Mouse (Mus musculus) forebrain, embryonic 12.5 days (tissue): ENCODE results near the gene Unc5cl. TPM values are rescaled to one million over a fixed set of nuclear protein-coding genes. Genes with fewer than 3 reads are reported as not detected.
A peak's percentile ranks its signal among the peaks of the same experiment; 100 is the strongest.

Source experiments
- ATAC-seq: fragments of 200-750 bp; cut with Nextera tagmentation; 2 replicates; pipeline ENCODE4 v1.8.0; 2017; ENCODE audit warnings: moderate TSS enrichment; ENCODE audit not compliant: low FRiP score
- H3K27ac ChIP-seq: fragments of 300-500 bp; sonication (generic); 2 replicates; pipeline ENCODE4 v1.5.1; 2016; ENCODE audit warnings: mild to moderate bottlenecking
- H3K27me3 ChIP-seq: fragments of 300-500 bp; sonication (generic); 2 replicates; pipeline ENCODE4 v1.6.1; 2016; ENCODE audit warnings: mild to moderate bottlenecking
- H3K36me3 ChIP-seq: fragments of 300-500 bp; sonication (generic); replicated peaks from 2 replicates; pipeline ENCODE4 v1.6.1; 2016; ENCODE audit warnings: mild to moderate bottlenecking
- H3K4me1 ChIP-seq: fragments of 300-500 bp; sonication (generic); 2 replicates; pipeline ENCODE4 v1.6.1; 2016
- H3K4me2 ChIP-seq: fragments of 300-500 bp; sonication (generic); 2 replicates; pipeline ENCODE4 v1.6.1; 2016; ENCODE audit warnings: mild to moderate bottlenecking, moderate library complexity
- H3K4me3 ChIP-seq: fragments of 300-500 bp; sonication (generic); replicated peaks from 2 replicates; pipeline ENCODE4 v1.5.1; 2016; ENCODE audit warnings: mild to moderate bottlenecking
- H3K9ac ChIP-seq: fragments of 300-500 bp; sonication (generic); 2 replicates; pipeline ENCODE4 v1.6.1; 2016; ENCODE audit warnings: mild to moderate bottlenecking
- H3K9me3 ChIP-seq: fragments of 300-500 bp; sonication (generic); 2 replicates; pipeline ENCODE4 v1.6.1; 2016
- WGBS: fragments of 180-500 bp; shearing (Covaris S2); methylation state at CpG from one replicate; pipeline ENCODE4 v1.1.7; 2016; 5-methylcytosine and 5-hydroxymethylcytosine counted together
- polyA plus RNA-seq: library from polyadenylated mRNA; unstranded; fragments of >200 nt; fragmentation: Nextera tagmentation; extraction: Ambion mirVana; gene quantifications from 2 replicates; pipeline ENCODE4 v1.2.1, GENCODE M21; 2016

Unc5cl gene
- polyA plus RNA-seq, 1 experiment from 2014 or later: 0.10 TPM

DNA sequence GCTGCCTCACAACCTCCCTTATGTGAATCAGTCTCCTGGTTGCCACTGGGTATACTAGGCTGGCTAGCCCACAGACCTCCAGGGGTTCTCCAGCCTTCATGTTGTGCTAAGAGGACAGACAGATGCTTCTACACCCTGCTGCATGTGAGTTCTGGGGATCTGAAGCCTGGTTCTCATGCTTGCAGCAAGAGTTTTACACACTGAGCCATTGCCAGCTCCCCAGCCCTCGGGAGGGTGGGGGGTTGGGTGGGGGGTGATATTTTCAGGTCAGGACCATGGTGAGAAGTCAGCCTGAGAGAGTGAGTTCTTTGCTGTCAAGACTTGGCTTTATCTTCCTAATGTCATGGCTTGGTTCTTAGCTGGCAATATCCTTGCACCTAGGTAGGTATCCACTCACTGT lies 35.9 kb upstream of the Unc5cl start:
- H3K4me3 ChIP-seq: no peak overlapping the region
- no peaks in the 10 kb centered on the region for H3K4me1 ChIP-seq
- no peak for ATAC-seq
- no peaks in the 10 kb centered on the region for H3K9me3 ChIP-seq
- H3K27ac ChIP-seq: no peak overlapping the region
- H3K9ac ChIP-seq: no peak overlapping the region
- peaks cover 43% of the 10 kb centered on the region for H3K36me3 ChIP-seq
- no peaks in the 10 kb centered on the region for H3K27me3 ChIP-seq
- no peak overlapping the region for H3K4me2 ChIP-seq
- WGBS: 87% methylated on average over 1 of the region's 1 CpGs

DNA sequence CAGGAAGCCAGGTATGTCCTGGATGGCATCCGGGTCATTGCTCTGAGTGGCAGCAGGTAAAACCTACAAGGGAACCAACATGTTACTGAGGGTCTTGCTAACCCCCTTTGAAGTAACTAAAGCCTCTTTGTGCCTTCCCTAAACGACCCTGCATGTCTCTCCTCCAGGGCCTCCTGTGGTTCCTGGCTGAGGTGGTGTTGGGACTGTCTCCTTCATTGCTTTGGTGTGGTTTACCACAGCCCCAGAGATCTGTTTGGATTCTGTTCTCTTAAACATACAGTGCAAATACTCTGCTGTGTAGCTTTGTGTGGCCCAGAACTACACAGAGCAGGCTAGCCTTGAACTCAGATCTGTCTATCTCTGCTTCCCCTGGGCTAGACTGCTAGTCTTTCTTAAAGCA lies 35.1 kb upstream of the Unc5cl start:
- H3K27ac ChIP-seq: no peak overlapping the region
- peaks cover 37% of the 10 kb centered on the region for H3K36me3 ChIP-seq
- no peaks in the 10 kb centered on the region for H3K9me3 ChIP-seq
- WGBS: 76% methylated on average over 2 of the region's 2 CpGs
- ATAC-seq: no peak
- no peak overlapping the region for H3K4me3 ChIP-seq
- no peak overlapping the region for H3K4me2 ChIP-seq
- no peaks in the 10 kb centered on the region for H3K4me1 ChIP-seq
- H3K27me3 ChIP-seq: no peaks in the 10 kb centered on the region
- no peak overlapping the region for H3K9ac ChIP-seq

DNA sequence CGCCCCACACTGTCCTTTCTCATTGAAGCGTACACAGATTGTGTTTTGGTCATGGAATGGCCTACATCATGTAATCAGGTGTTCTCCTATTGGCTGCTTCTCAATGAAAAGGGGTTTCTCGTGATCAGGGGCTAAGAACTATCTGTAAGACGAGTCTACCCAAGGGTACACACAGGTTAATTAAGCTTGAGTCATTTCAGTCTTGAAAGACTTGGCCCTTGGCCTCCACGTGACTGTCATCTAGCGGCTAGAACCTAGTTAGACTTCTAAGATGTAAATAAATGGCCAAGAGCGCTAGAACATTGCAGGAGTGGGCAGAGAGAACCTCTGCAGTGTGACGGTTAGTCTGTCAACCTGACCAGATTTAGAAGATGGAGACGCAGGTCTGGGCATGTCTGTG lies 30.5 kb upstream of the Unc5cl start:
- H3K4me3 ChIP-seq: no peak overlapping the region
- ATAC-seq: no peak
- 78% methylated on average over 9 of the region's 9 CpGs for WGBS
- no peak overlapping the region for H3K27ac ChIP-seq
- no peaks in the 10 kb centered on the region for H3K27me3 ChIP-seq
- H3K4me1 ChIP-seq: peaks cover 15% of the 10 kb centered on the region; the same call in 1 of the 2 replicates
- no peaks in the 10 kb centered on the region for H3K9me3 ChIP-seq
- no peaks in the 10 kb centered on the region for H3K36me3 ChIP-seq
- H3K4me2 ChIP-seq: no peak overlapping the region
- H3K9ac ChIP-seq: no peak overlapping the region

DNA sequence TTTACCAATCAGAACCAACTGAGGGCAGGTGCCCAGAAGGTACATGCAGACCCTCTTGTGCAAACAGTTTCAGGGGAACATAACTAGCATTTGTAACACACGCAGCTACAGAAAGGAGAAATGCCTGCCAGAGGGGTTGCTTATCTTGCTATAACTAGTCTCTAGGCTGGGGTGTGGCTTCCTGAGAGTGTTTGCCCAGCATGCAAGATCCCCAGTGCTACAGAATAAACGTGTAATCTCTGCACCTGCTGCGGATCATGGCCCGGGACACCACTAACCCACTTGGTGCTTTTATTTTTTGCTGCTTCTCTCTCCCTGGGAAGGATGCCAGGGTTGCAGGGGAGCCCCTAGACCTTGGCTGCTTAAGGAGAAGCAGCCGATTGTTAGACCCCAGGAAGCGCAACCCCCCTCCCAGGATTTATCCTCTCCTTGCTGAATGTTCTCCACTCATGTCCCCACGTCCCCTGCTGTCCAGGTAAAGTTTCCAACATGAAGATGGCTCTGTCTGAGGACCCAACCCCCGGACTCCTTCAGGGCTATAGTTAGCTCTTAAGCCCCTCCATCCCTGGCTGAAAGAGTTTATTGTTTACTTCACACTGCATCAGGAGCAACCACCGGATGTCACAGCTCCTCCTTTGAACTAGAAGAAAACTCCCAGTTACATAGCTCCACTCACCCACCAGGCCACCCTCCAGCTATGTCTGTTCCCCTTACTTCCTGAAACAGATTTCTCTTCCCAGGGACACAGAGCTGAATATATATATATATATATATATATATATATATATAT lies 28.7 kb upstream of the Unc5cl start:
- Histone ChIP-seq H3K9me3 (no peaks in the 10 kb centered on the region), H3K9ac (no peak overlapping the region), H3K36me3 (no peaks in the 10 kb centered on the region), H3K27me3 (no peaks in the 10 kb centered on the region), H3K4me3 (no peak overlapping the region), H3K27ac (0 out of 2 replicates have a peak overlapping the region, but pooled peaks have one; percentile 5), H3K4me1 (peaks cover 15% of the 10 kb centered on the region; the same call in 1 of the 2 replicates), H3K4me2 (no peak overlapping the region)
- ATAC-seq: no peak
- 35% methylated on average over 9 of the region's 9 CpGs for WGBS

DNA sequence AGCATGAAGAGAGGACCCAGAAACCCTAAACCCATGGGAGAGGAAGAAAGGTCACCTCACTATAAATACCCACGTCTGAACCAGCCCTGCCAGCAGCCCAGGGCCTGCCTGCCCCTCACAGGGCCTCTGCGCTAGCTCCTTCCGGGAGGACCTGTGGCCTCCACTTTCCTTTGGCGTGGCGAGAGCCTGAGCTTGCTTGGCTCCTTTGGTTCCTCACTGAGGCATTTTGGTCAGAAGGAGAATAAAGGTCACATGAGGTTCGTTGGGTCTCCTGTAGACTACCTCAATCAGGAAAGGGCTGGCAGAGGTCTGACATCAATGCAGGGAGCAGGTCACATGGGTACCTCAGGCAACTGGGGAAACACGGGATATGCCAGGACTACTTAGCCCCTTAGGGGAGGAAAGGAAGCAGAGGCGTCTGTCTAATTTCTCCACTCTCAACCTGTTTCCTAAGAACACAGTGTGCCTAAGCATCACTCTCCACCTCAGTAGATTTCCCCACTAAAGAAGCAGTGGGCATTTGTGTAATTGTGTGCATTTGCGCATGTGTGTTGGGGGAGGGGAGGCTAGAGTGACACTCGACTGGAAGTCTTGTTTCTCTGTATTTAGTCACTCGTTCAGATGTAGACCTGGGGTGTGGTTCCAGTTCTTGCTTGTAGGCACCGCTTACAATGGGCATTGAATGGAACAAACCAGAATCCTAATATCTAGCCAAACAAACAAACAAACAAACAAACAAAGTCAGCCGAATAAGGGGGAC lies 27.5 kb upstream of the Unc5cl start:
- H3K36me3 ChIP-seq: no peaks in the 10 kb centered on the region
- H3K27ac ChIP-seq: no peak overlapping the region
- no peaks in the 10 kb centered on the region for H3K27me3 ChIP-seq
- peaks cover 15% of the 10 kb centered on the region for H3K4me1 ChIP-seq
- H3K9me3 ChIP-seq: no peaks in the 10 kb centered on the region
- no peak for ATAC-seq
- no peak overlapping the region for H3K4me2 ChIP-seq
- WGBS: 77% methylated on average over 13 of the region's 13 CpGs
- no peak overlapping the region for H3K9ac ChIP-seq
- no peak overlapping the region for H3K4me3 ChIP-seq

DNA sequence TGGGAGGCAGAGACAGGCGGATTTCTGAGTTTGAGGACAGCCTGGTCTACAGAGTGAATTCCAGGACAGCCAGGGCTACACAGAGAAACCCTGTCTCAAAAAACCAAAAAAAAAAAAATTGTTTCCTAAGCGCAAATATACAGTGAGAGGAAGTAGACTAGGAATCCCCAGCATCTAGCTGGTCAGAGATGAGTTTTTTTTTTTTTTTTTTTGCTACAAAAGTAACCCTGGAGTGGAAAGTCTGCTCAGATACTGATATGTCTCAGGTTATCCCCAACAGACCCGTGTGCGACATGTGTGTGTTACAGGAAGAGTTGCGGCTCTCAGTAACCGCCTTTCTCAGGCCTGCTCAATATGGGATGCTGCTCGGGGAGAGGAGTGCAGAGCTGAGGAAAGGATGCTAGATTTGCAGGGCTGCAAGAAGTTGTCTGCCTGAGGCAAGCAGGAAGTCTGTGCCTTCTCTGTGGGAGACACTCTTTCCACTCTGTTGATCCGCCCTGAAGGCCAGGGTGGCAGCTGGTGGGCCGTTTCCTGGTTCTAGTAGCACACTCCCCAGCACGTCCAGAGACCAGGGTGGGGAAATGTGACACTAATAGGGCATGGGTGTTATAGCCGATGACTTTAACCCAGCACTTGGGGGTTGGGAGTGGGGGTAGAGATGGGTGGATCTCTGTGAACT lies 26.7 kb upstream of the Unc5cl start:
- Histone ChIP-seq H3K4me2 (no peak overlapping the region), H3K9me3 (no peaks in the 10 kb centered on the region), H3K4me3 (no peak overlapping the region), H3K9ac (no peak overlapping the region), H3K36me3 (no peaks in the 10 kb centered on the region), H3K27ac (no peak overlapping the region), H3K27me3 (no peaks in the 10 kb centered on the region), H3K4me1 (peaks cover 21% of the 10 kb centered on the region)
- 75% methylated on average over 11 of the region's 11 CpGs for WGBS
- no peak for ATAC-seq

DNA sequence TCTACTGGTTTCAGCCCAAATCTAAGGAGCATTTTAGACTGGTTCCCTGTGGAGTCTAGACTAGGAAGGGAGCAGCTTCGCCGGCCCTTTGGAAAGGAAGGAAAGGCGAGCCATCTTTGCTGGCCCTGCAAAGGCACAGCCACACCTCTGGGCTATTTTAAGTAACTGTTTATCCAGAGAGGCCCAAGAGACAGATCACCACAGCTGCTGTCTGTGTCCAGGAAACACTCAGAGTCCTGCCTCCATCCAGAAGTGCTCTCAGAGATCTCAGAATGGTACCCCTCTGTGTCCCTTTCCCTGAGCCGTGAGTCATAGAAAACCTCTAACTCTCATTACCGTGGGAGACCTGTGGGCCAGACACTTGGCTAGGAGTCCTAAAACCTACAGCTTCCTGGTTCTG lies 24.3 kb upstream of the Unc5cl start:
- no peaks in the 10 kb centered on the region for H3K36me3 ChIP-seq
- ATAC-seq: no peak
- WGBS: 73% methylated on average over 5 of the region's 5 CpGs
- H3K4me2 ChIP-seq: no peak overlapping the region
- H3K4me1 ChIP-seq: peaks cover 21% of the 10 kb centered on the region
- no peaks in the 10 kb centered on the region for H3K27me3 ChIP-seq
- H3K9me3 ChIP-seq: no peaks in the 10 kb centered on the region
- H3K9ac ChIP-seq: no peak overlapping the region
- H3K27ac ChIP-seq: no peak overlapping the region
- no peak overlapping the region for H3K4me3 ChIP-seq

DNA sequence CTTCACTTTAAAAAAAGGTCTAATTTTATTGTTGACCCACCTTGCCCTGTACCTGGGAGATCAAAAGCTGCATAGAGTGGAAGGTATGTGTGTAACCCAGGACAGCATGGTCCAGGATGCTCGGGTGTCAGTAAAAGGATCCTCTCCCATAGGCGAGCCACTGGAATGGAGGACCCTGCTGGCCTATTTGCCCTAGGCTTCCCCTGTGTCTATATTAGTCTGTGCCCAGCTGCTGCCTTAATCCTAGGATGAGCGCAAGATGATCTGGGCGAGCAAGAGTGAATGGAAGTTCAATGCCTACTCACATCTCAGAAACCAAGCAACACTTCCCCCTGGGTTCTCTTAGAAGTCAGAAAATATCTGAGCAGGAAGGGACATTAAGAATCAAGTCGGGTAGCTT lies 23.6 kb upstream of the Unc5cl start:
- H3K36me3 ChIP-seq: no peaks in the 10 kb centered on the region
- H3K9me3 ChIP-seq: no peaks in the 10 kb centered on the region
- 75% methylated on average over 5 of the region's 5 CpGs for WGBS
- ATAC-seq: no peak
- no peak overlapping the region for H3K4me3 ChIP-seq
- no peak overlapping the region for H3K27ac ChIP-seq
- no peak overlapping the region for H3K4me2 ChIP-seq
- H3K9ac ChIP-seq: no peak overlapping the region
- H3K4me1 ChIP-seq: peaks cover 15% of the 10 kb centered on the region
- H3K27me3 ChIP-seq: no peaks in the 10 kb centered on the region

DNA sequence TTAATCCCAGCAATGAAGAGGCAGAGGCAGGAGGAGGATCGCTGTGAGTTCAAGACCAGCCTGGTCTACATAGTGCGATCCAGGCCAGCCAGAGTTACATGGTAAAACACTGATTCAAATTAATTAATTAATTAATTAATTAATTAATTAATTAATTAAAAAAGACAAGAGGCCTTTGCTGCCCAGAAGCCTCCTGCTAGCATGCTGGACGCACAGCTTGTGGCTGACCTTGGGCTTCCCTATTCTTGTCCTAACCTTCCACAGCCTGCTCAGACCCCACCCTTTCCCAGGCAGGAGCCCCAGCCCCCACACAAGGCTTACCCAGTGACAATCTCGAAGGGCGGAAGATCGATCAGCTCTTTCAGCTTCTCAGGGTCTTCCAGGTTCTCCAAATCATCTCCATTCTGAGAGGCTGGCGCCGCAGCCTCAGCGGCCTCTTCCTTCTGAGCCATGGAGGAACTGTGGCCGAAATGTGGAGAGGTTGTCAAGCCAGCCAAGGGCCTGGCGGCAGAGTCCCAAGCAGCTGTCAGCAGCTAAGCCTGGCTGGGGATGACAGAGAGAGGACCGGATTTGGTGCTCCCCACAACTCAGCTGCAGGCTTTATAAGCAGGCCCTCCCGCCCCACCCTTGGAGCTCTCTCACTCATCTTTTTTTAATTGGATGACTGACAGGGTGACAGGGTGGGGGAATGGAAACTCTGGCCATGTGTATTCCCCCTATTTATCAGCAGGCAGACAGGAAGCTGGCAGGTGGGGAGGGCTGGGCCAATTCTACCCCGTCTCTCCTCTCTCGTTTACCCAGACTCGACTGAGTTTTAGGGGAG lies 22.3 kb upstream of the Unc5cl start, which contains the start of gene Apobec2:
Apobec2 (minus strand) TSS at position 773 of the 823 bp plus-strand sequence.
- no peaks in the 10 kb centered on the region for H3K36me3 ChIP-seq
- ATAC-seq: 0 out of 2 replicates have a peak, but pooled peaks have one; percentile 45
- peaks cover 14% of the 10 kb centered on the region for H3K4me1 ChIP-seq
- no peaks in the 10 kb centered on the region for H3K27me3 ChIP-seq
- H3K27ac ChIP-seq: no peak within 1 kb of the TSS
- H3K4me2 ChIP-seq: no peak within 1 kb of the TSS
- no peak within 1 kb of the TSS for H3K9ac ChIP-seq
- no peaks in the 10 kb centered on the region for H3K9me3 ChIP-seq
- H3K4me3 ChIP-seq: no peak within 1 kb of the TSS
- WGBS: 64% methylated on average over 16 of the region's 16 CpGs

DNA sequence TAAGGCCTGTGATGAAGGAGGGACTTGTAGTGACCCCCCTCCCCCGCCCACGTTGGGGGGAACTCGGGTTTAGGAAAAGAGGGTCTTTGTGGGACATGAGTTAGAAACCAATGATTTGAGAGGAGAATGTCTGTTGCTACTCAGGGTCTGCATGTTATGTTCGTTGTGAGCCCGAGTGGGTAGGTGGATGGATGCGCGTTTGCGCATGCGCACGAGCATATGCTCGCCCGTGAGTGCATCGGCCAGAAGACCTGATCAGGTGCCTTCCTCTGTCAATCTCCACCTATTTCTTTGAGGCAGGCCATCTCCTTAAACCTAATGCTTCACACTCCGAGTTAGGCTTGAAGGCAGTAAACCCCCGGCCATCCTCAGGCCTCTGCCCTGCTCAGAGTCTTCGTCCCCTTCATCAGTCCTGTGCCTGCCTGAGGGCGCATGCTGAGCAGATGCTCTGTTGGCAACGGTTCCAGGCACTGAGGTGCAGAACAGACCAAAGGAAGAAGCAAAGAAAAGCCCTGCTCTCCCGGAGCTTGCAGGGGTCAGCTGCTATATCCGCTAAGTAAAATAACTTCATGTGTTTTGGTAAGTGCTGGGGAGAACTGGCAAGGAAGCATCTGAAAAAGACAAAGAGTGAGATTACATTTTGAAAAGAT lies 21.6 kb upstream of the Unc5cl start:
- Histone ChIP-seq H3K27ac (no peak overlapping the region), H3K36me3 (no peaks in the 10 kb centered on the region), H3K4me3 (no peak overlapping the region), H3K4me2 (no peak overlapping the region), H3K9me3 (no peaks in the 10 kb centered on the region), H3K4me1 (peaks cover 18% of the 10 kb centered on the region), H3K27me3 (no peaks in the 10 kb centered on the region), H3K9ac (no peak overlapping the region)
- no peak for ATAC-seq
- WGBS: 84% methylated on average over 20 of the region's 20 CpGs

DNA sequence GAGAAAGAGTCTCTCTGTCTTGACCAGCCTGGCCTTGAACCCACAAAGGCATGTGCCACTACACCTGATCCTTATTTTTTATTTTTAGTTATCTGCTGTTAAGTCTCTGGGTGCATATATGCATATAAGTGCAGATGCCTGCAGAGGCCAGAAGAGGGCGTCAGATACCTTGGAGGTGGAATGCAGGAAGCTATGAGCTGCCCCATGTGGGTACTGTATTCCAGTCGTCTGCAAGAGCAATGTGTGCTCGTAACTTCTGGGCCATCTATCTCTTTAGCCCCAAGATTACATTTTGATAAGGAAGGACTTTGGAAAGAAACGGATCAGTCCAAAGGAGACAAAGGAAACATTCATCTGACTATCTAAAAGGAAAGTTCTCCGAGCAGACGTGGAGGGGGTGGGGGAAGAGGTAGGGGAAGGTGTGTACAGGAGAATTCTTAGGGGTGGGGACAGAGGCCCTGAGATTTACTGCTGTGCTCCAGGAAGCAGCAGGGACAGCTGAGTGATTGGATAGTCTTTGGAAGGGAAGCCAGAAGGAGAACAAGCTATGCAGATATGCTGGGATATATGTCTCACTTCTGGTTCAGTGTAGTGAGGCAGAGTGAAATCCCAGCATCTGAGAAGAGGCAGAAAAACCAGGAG lies 20.9 kb upstream of the Unc5cl start:
- no peaks in the 10 kb centered on the region for H3K36me3 ChIP-seq
- WGBS: 71% methylated on average over 6 of the region's 6 CpGs
- no peak overlapping the region for H3K4me3 ChIP-seq
- H3K9ac ChIP-seq: no peak overlapping the region
- no peaks in the 10 kb centered on the region for H3K27me3 ChIP-seq
- H3K4me1 ChIP-seq: peaks cover 18% of the 10 kb centered on the region
- ATAC-seq: no peak
- H3K9me3 ChIP-seq: no peaks in the 10 kb centered on the region
- H3K4me2 ChIP-seq: no peak overlapping the region
- no peak overlapping the region for H3K27ac ChIP-seq
